ENCODE assay signal across 12 mouse cellular contexts in genomic region chr4:117098764-117099036, GRCm38 (mm10). TPM values are rescaled to one million over a fixed set of nuclear protein-coding genes. Genes with fewer than 3 reads are reported as not detected.
DNase-seq lines count a peak whose midpoint lies in the region; ATAC-seq and TF ChIP-seq lines count a peak whose summit lies in the region.
"Had no signal": no experiment of that assay in that cellular context is flagged by ENCODE, and none has a peak within 500 bp of the region (broad histone marks: within the 10 kb centered on the region; RNA-seq: fewer than 3 reads in every experiment).

No protein-coding gene starts in this region.

- 59% methylated on average over 2 of the region's 2 CpGs for WGBS in forebrain, embryonic 13.5 days
- WGBS in forebrain, embryonic 11.5 days, result 74% methylated on average over 2 of the region's 2 CpGs
- WGBS in lung, embryonic 14.5 days, result 39% methylated on average over 2 of the region's 2 CpGs
- WGBS in embryonic facial prominence, embryonic 15.5 days, result 33% methylated on average over 2 of the region's 2 CpGs
- 78% methylated on average over 2 of the region's 2 CpGs for WGBS in neural tube, embryonic 13.5 days

- H3K36me3 ChIP-seq in forebrain, embryonic 13.5 days (ENCODE audit: poor library complexity, severe bottlenecking), result peaks cover 3% of the 10 kb centered on the region; the same call in 1 of the 2 replicates
- H3K36me3 ChIP-seq in forebrain, embryonic 11.5 days (ENCODE audit: control insufficient read depth, insufficient read depth, low read length), result no peaks in the 10 kb centered on the region
- H3K36me3 ChIP-seq in lung, embryonic 14.5 days (ENCODE audit: insufficient read depth), result peaks cover 25% of the 10 kb centered on the region; the same call in 1 of the 2 replicates
- H3K36me3 ChIP-seq in embryonic facial prominence, embryonic 15.5 days, result no peaks in the 10 kb centered on the region
- H3K36me3 ChIP-seq in neural tube, embryonic 13.5 days, result 0 out of 2 replicates have a peak, but pooled peaks cover 6% of the 10 kb centered on the region

- H3K27me3 ChIP-seq in forebrain, embryonic 13.5 days, result peaks cover 9% of the 10 kb centered on the region
- peaks cover 14% of the 10 kb centered on the region; the same call in 1 of the 2 replicates for H3K27me3 ChIP-seq in forebrain, embryonic 11.5 days (ENCODE audit: control insufficient read depth, insufficient read depth, low read length)
- H3K27me3 ChIP-seq in lung, embryonic 14.5 days (ENCODE audit: insufficient read depth, low read length), result no peaks in the 10 kb centered on the region
- H3K27me3 ChIP-seq in embryonic facial prominence, embryonic 15.5 days, result no peaks in the 10 kb centered on the region
- H3K27me3 ChIP-seq in neural tube, embryonic 13.5 days, result peaks cover 25% of the 10 kb centered on the region

- peaks cover 33% of the 10 kb centered on the region for H3K4me1 ChIP-seq in forebrain, embryonic 13.5 days
- peaks cover 9% of the 10 kb centered on the region for H3K4me1 ChIP-seq in forebrain, embryonic 11.5 days (replicated peaks; ENCODE audit: control insufficient read depth, insufficient read depth, low read length)
- H3K4me1 ChIP-seq in lung, embryonic 14.5 days (ENCODE audit: insufficient read depth), result peaks cover 10% of the 10 kb centered on the region
- peaks cover 54% of the 10 kb centered on the region for H3K4me1 ChIP-seq in embryonic facial prominence, embryonic 15.5 days
- H3K4me1 ChIP-seq in neural tube, embryonic 13.5 days (replicated peaks), result peaks cover 33% of the 10 kb centered on the region

- DNase-seq in forebrain, embryonic 11.5 days (ENCODE audit: low spot score), result no peak
- no peak for DNase-seq in lung, embryonic 14.5 days
- DNase-seq in lung, postnatal 4 days, result no peak
- no peak for DNase-seq in layer of hippocampus, adult 9-11 months
- no peak for DNase-seq in gastrocnemius, adult 18-20 months (ENCODE audit: low spot score)
- DNase-seq: lung, postnatal 36 days had no signal

- H3K9me3 ChIP-seq in forebrain, embryonic 13.5 days (replicated peaks), result no peaks in the 10 kb centered on the region
- no peaks in the 10 kb centered on the region for H3K9me3 ChIP-seq in forebrain, embryonic 11.5 days (ENCODE audit: control insufficient read depth, low read length)
- no peaks in the 10 kb centered on the region for H3K9me3 ChIP-seq in lung, embryonic 14.5 days (ENCODE audit: low read depth, low read length)
- H3K9me3 ChIP-seq in embryonic facial prominence, embryonic 15.5 days (replicated peaks), result no peaks in the 10 kb centered on the region
- no peaks in the 10 kb centered on the region for H3K9me3 ChIP-seq in neural tube, embryonic 13.5 days

- TF ChIP-seq CTCF in lung, embryonic 14.5 days (IDR thresholded peaks at IDR 0.05; ENCODE audit: low read depth), result no peak

- H3K4me3 ChIP-seq in forebrain, embryonic 13.5 days, result no peak overlapping the region
- H3K4me3 ChIP-seq in forebrain, embryonic 11.5 days (ENCODE audit: low read depth, low read length), result no peak overlapping the region
- H3K4me3 ChIP-seq in lung, embryonic 14.5 days (ENCODE audit: low read depth, low read length), result no peak overlapping the region
- peak overlapping the region; percentile 61; the same call in 1 of the 2 replicates for H3K4me3 ChIP-seq in embryonic facial prominence, embryonic 15.5 days (replicated peaks)
- no peak overlapping the region for H3K4me3 ChIP-seq in neural tube, embryonic 13.5 days

- H3K27ac ChIP-seq in forebrain, embryonic 13.5 days, result no peak overlapping the region
- H3K27ac ChIP-seq in forebrain, embryonic 11.5 days (ENCODE audit: low read depth, low read length), result no peak overlapping the region
- H3K27ac ChIP-seq in lung, embryonic 14.5 days (ENCODE audit: low read depth), result peak overlapping the region; percentile 83
- peak overlapping the region; percentile 35; the same call in 1 of the 2 replicates for H3K27ac ChIP-seq in embryonic facial prominence, embryonic 15.5 days (replicated peaks)
- H3K27ac ChIP-seq in neural tube, embryonic 13.5 days (replicated peaks), result no peak overlapping the region

- no peak for ATAC-seq in forebrain, embryonic 13.5 days
- ATAC-seq in forebrain, embryonic 11.5 days (replicated peaks; ENCODE audit: low FRiP score), result no peak
- no peak for ATAC-seq in lung, embryonic 14.5 days (ENCODE audit: insufficient read depth)
- ATAC-seq in embryonic facial prominence, embryonic 15.5 days (ENCODE audit: insufficient number of reproducible peaks, low FRiP score, low TSS enrichment, low read depth), result no peak
- ATAC-seq in neural tube, embryonic 13.5 days (ENCODE audit: low read depth), result no peak

- peak overlapping the region; percentile 88; the same call in 1 of the 2 replicates for H3K4me2 ChIP-seq in forebrain, embryonic 13.5 days
- H3K4me2 ChIP-seq in forebrain, embryonic 11.5 days (ENCODE audit: low read depth, low read length, severe bottlenecking), result no peak overlapping the region
- H3K4me2 ChIP-seq in lung, embryonic 14.5 days, result peak overlapping the region; percentile 98
- H3K4me2 ChIP-seq in embryonic facial prominence, embryonic 15.5 days (replicated peaks), result peak overlapping the region; percentile 93
- H3K4me2 ChIP-seq in neural tube, embryonic 13.5 days, result peak overlapping the region; percentile 86

- H3K9ac ChIP-seq in forebrain, embryonic 13.5 days, result no peak overlapping the region
- H3K9ac ChIP-seq in forebrain, embryonic 11.5 days (ENCODE audit: low read length), result no peak overlapping the region
- H3K9ac ChIP-seq in lung, embryonic 14.5 days, result no peak overlapping the region
- H3K9ac ChIP-seq in embryonic facial prominence, embryonic 15.5 days, result no peak overlapping the region
- H3K9ac ChIP-seq in neural tube, embryonic 13.5 days, result peak overlapping the region; percentile 28; the same call in 1 of the 2 replicates

RNA-seq across cellular contexts. Expression of gene Ptch2, which starts 2.8 kb away (rescaled TPM):
- 4.0 and 5.8 TPM in 2 replicates for polyA plus RNA-seq in forebrain, embryonic 13.5 days (2015; fragmentation: Nextera tagmentation; extraction: Ambion mirVana)
- 5.8 and 6.4 TPM in 2 replicates for polyA plus RNA-seq in forebrain, embryonic 11.5 days (2014; fragmentation: Nextera tagmentation; extraction: Ambion mirVana)
- polyA plus RNA-seq in lung, embryonic 14.5 days (2014; fragmentation: Nextera tagmentation; extraction: Ambion mirVana), result 12.2 and 14.1 TPM in 2 replicates
- 20.8 and 22.5 TPM in 2 replicates for polyA plus RNA-seq in embryonic facial prominence, embryonic 15.5 days (2015; fragmentation: Nextera tagmentation; extraction: Ambion mirVana)
- polyA plus RNA-seq in neural tube, embryonic 13.5 days (2015; fragmentation: Nextera tagmentation; extraction: Ambion mirVana), result 6.4 and 7.4 TPM in 2 replicates
- under 1 TPM; 0.21 to 0.52 TPM for total RNA-seq in gastrocnemius, adult 18-20 months (2021)

RNA-seq across cellular contexts. Expression of gene Btbd19, which starts 26.8 kb away (rescaled TPM):
- polyA plus RNA-seq in forebrain, embryonic 13.5 days (2015; fragmentation: Nextera tagmentation; extraction: Ambion mirVana), result 3.1 and 3.9 TPM in 2 replicates
- 4.1 and 6.5 TPM in 2 replicates for polyA plus RNA-seq in forebrain, embryonic 11.5 days (2014; fragmentation: Nextera tagmentation; extraction: Ambion mirVana)
- polyA plus RNA-seq in lung, embryonic 14.5 days (2014; fragmentation: Nextera tagmentation; extraction: Ambion mirVana), result 6.7 and 7.6 TPM in 2 replicates
- polyA plus RNA-seq in embryonic facial prominence, embryonic 15.5 days (2015; fragmentation: Nextera tagmentation; extraction: Ambion mirVana), result 13.2 and 13.5 TPM in 2 replicates
- 3.2 and 4.7 TPM in 2 replicates for polyA plus RNA-seq in neural tube, embryonic 13.5 days (2015; fragmentation: Nextera tagmentation; extraction: Ambion mirVana)
- 1 to 10 TPM; 1.5 to 2.3 TPM for total RNA-seq in gastrocnemius, adult 18-20 months (2021)

RNA-seq across cellular contexts. Expression of gene Tctex1d4, which starts 27.9 kb away (rescaled TPM):
- 0.40 TPM in 1 of 2 replicates, not detected in the other for polyA plus RNA-seq in forebrain, embryonic 13.5 days (2015; fragmentation: Nextera tagmentation; extraction: Ambion mirVana)
- not detected in 2 replicates for polyA plus RNA-seq in forebrain, embryonic 11.5 days (2014; fragmentation: Nextera tagmentation; extraction: Ambion mirVana)
- not detected in 2 replicates for polyA plus RNA-seq in lung, embryonic 14.5 days (2014; fragmentation: Nextera tagmentation; extraction: Ambion mirVana)
- 3.0 and 6.1 TPM in 2 replicates for polyA plus RNA-seq in embryonic facial prominence, embryonic 15.5 days (2015; fragmentation: Nextera tagmentation; extraction: Ambion mirVana)
- polyA plus RNA-seq in neural tube, embryonic 13.5 days (2015; fragmentation: Nextera tagmentation; extraction: Ambion mirVana), result not detected in 2 replicates
- total RNA-seq in gastrocnemius, adult 18-20 months (2021), result not detected
- total RNA-seq: gastrocnemius, postnatal 25 days; heart, postnatal 36 days had no signal
- polyA plus RNA-seq: neural tube, embryonic 11.5 days had no signal

RNA-seq across cellular contexts. Expression of gene Plk3, which starts 35.1 kb away (rescaled TPM):
- polyA plus RNA-seq in forebrain, embryonic 13.5 days (2015; fragmentation: Nextera tagmentation; extraction: Ambion mirVana), result 11.4 and 12.0 TPM in 2 replicates
- polyA plus RNA-seq in forebrain, embryonic 11.5 days (2014; fragmentation: Nextera tagmentation; extraction: Ambion mirVana), result 16.0 and 17.4 TPM in 2 replicates
- polyA plus RNA-seq in lung, embryonic 14.5 days (2014; fragmentation: Nextera tagmentation; extraction: Ambion mirVana), result 4.2 and 5.1 TPM in 2 replicates
- 7.7 and 8.1 TPM in 2 replicates for polyA plus RNA-seq in embryonic facial prominence, embryonic 15.5 days (2015; fragmentation: Nextera tagmentation; extraction: Ambion mirVana)
- 16.0 and 20.7 TPM in 2 replicates for polyA plus RNA-seq in neural tube, embryonic 13.5 days (2015; fragmentation: Nextera tagmentation; extraction: Ambion mirVana)
- total RNA-seq in gastrocnemius, adult 18-20 months (2021), result 1 to 10 TPM in 1 of 2 experiments, under 1 TPM in 1; 0.25 to 1.7 TPM

RNA-seq across cellular contexts. Expression of gene Rps8, which starts 57.3 kb away (rescaled TPM):
- polyA plus RNA-seq in forebrain, embryonic 13.5 days (2015; fragmentation: Nextera tagmentation; extraction: Ambion mirVana), result 667 and 710 TPM in 2 replicates
- polyA plus RNA-seq in forebrain, embryonic 11.5 days (2014; fragmentation: Nextera tagmentation; extraction: Ambion mirVana), result 797 and 841 TPM in 2 replicates
- 1,312 and 1,358 TPM in 2 replicates for polyA plus RNA-seq in lung, embryonic 14.5 days (2014; fragmentation: Nextera tagmentation; extraction: Ambion mirVana)
- polyA plus RNA-seq in embryonic facial prominence, embryonic 15.5 days (2015; fragmentation: Nextera tagmentation; extraction: Ambion mirVana), result 934 and 968 TPM in 2 replicates
- 493 and 532 TPM in 2 replicates for polyA plus RNA-seq in neural tube, embryonic 13.5 days (2015; fragmentation: Nextera tagmentation; extraction: Ambion mirVana)
- total RNA-seq in gastrocnemius, adult 18-20 months (2021), result 100 to 1,000 TPM; 498 to 543 TPM

Comparison
In these comparisons a context has a peak if more than half of its experiments do, and no peak if none do; other contexts are left out.
1. H3K27ac ChIP-seq: peak in lung, embryonic 14.5 days (single experiment) and embryonic facial prominence, embryonic 15.5 days (single experiment); none in forebrain, embryonic 13.5 days (single experiment), forebrain, embryonic 11.5 days (single experiment) and neural tube, embryonic 13.5 days (single experiment).